Mouse (Mus musculus) CH12.LX (cell line): ENCODE measurements around the gene Gypa. TPM values are rescaled to one million over a fixed set of nuclear protein-coding genes. Genes with fewer than 3 reads are reported as not detected.

ENCODE experiments used
- DNase-seq: peaks from one replicate; pipeline ENCODE4 v3.0.0-alpha.2; 2013; ENCODE audit errors: extremely low read depth
- H3K27ac ChIP-seq: 2 replicates; pipeline ENCODE4 v1.5.1; 2012; ENCODE audit warnings: low read depth, mild to moderate bottlenecking, control low read depth, moderate library complexity; ENCODE audit not compliant: insufficient read depth
- H3K27me3 ChIP-seq: replicated peaks from 2 replicates; pipeline ENCODE3; 2012; ENCODE audit warnings: inconsistent platforms
- H3K36me3 ChIP-seq, 2 experiments: replicated peaks in 1 of 2; 2 replicates each; pipeline versions ENCODE3 to v1.6.1; 2012; ENCODE audit warnings: inconsistent platforms in 1 of 2, low read length in 1 of 2, mild to moderate bottlenecking in 1 of 2, mixed read lengths in 1 of 2, moderate library complexity in 1 of 2; ENCODE audit not compliant: control insufficient read depth in 1 of 2, insufficient read depth in 1 of 2
- H3K4me1 ChIP-seq, 2 experiments: 2 replicates each; pipeline ENCODE4 v1.6.1; 2012; ENCODE audit warnings: inconsistent platforms in 1 of 2, moderate library complexity in 1 of 2; ENCODE audit not compliant: insufficient read depth in 2 of 2, control insufficient read depth in 1 of 2
- H3K4me2 ChIP-seq: 2 replicates; pipeline ENCODE4 v1.6.1; 2012; ENCODE audit warnings: low read depth, mild to moderate bottlenecking, control low read depth; ENCODE audit not compliant: poor library complexity, insufficient read depth, severe bottlenecking
- H3K4me3 ChIP-seq, 3 experiments: fragments of 150-350 bp in 1 of 3; sonication (generic) in 1 of 3; replicated peaks in 1 of 3; 2 replicates each; pipeline versions ENCODE3 to v1.5.1; 2011 to 2012; ENCODE audit warnings: low read depth in 2 of 3, low read length in 2 of 3, mild to moderate bottlenecking in 2 of 3, moderate library complexity in 2 of 3, control low read depth in 1 of 3, improper control_type of control experiment in 1 of 3, inconsistent platforms in 1 of 3, mixed read lengths in 1 of 3; ENCODE audit not compliant: poor library complexity in 1 of 3
- H3K79me2 ChIP-seq: replicated peaks from 2 replicates; pipeline ENCODE4 v1.6.1; 2012; ENCODE audit warnings: mild to moderate bottlenecking, moderate library complexity; ENCODE audit not compliant: control insufficient read depth, poor library complexity, insufficient read depth, severe bottlenecking; ENCODE audit errors: extremely low read depth
- H3K9ac ChIP-seq: 2 replicates; pipeline ENCODE4 v1.6.1; 2012; ENCODE audit warnings: low read depth, mild to moderate bottlenecking, control low read depth, moderate library complexity; ENCODE audit not compliant: insufficient read depth
- H3K9me3 ChIP-seq: replicated peaks from 2 replicates; pipeline ENCODE3; 2012; ENCODE audit warnings: low read length, inconsistent platforms, mixed read lengths
- BHLHE40 ChIP-seq: IDR thresholded peaks from 2 replicates; pipeline ENCODE4 v1.6.1; 2011; ENCODE audit warnings: mild to moderate bottlenecking, low read depth, low read length, improper control_type of control experiment
- CHD1 ChIP-seq: IDR thresholded peaks from 2 replicates; pipeline ENCODE4 v1.6.1; 2012; ENCODE audit warnings: low read depth, low read length, improper control_type of control experiment, inconsistent platforms
- CTCF ChIP-seq, 2 experiments: IDR thresholded peaks in 1 of 2; conservative IDR thresholded peaks in 1 of 2; 2 replicates each; pipeline ENCODE4 v1.5.1; 2011 to 2012; ENCODE audit warnings: low read depth in 2 of 2, low read length in 2 of 2, improper control_type of control experiment in 1 of 2, inconsistent platforms in 1 of 2, mild to moderate bottlenecking in 1 of 2, moderate library complexity in 1 of 2
- EP300 ChIP-seq: IDR thresholded peaks from 2 replicates; pipeline ENCODE4 v1.6.1; 2011; ENCODE audit warnings: low read length, improper control_type of control experiment
- ETS1 ChIP-seq: conservative IDR thresholded peaks from 2 replicates; pipeline ENCODE4 v1.6.1; 2012; ENCODE audit warnings: low read depth, mild to moderate bottlenecking, inconsistent platforms, low read length, improper control_type of control experiment, moderate library complexity
- GABPA ChIP-seq: IDR thresholded peaks from 2 replicates; pipeline ENCODE4 v1.6.1; 2012; ENCODE audit warnings: low read depth, low read length, improper control_type of control experiment, inconsistent platforms; ENCODE audit not compliant: insufficient replicate concordance
- HCFC1 ChIP-seq: IDR thresholded peaks from 2 replicates; pipeline ENCODE4 v1.6.1; 2012; ENCODE audit warnings: low read depth, mild to moderate bottlenecking, inconsistent platforms, low read length, improper control_type of control experiment
- JUND ChIP-seq: conservative IDR thresholded peaks from 2 replicates; pipeline ENCODE4 v1.6.1; 2011; ENCODE audit warnings: low read depth, low read length, improper control_type of control experiment
- KAT2A ChIP-seq: IDR thresholded peaks from 2 replicates; pipeline ENCODE4 v1.6.1; 2012; ENCODE audit warnings: low read length, improper control_type of control experiment, inconsistent platforms; ENCODE audit not compliant: insufficient replicate concordance
- MAZ ChIP-seq: IDR thresholded peaks from 2 replicates; pipeline ENCODE4 v1.6.1; 2012; ENCODE audit warnings: low read depth, mild to moderate bottlenecking, inconsistent platforms, low read length, improper control_type of control experiment, moderate library complexity
- NELFE ChIP-seq: IDR thresholded peaks from 2 replicates; pipeline ENCODE4 v1.6.1; 2011; ENCODE audit warnings: low read depth, low read length, improper control_type of control experiment
- PAX5 ChIP-seq: IDR thresholded peaks from 2 replicates; pipeline ENCODE4 v1.6.1; 2012; ENCODE audit warnings: low read length, inconsistent platforms, mixed read lengths
- RAD21 ChIP-seq: IDR thresholded peaks from 2 replicates; pipeline ENCODE4 v1.6.1; 2011; ENCODE audit warnings: low read depth, mild to moderate bottlenecking, low read length, improper control_type of control experiment, moderate library complexity
- SMC3 ChIP-seq: IDR thresholded peaks from 2 replicates; pipeline ENCODE4 v1.6.1; 2011; ENCODE audit warnings: low read depth, low read length, improper control_type of control experiment
- TBP ChIP-seq: conservative IDR thresholded peaks from 2 replicates; pipeline ENCODE4 v1.6.1; 2011; ENCODE audit warnings: low read depth, low read length, improper control_type of control experiment
- UBTF ChIP-seq: IDR thresholded peaks from 2 replicates; pipeline ENCODE4 v1.6.1; 2012; ENCODE audit warnings: low read depth, mild to moderate bottlenecking, inconsistent platforms, low read length, improper control_type of control experiment, moderate library complexity
- USF1 ChIP-seq: IDR thresholded peaks from 2 replicates; pipeline ENCODE4 v1.6.1; 2014; ENCODE audit warnings: low read depth, mild to moderate bottlenecking, inconsistent platforms, low read length, improper control_type of control experiment
- ZC3H11A ChIP-seq: IDR thresholded peaks from 2 replicates; pipeline ENCODE4 v1.6.1; 2012; ENCODE audit warnings: low read depth, mild to moderate bottlenecking, inconsistent platforms, low read length, improper control_type of control experiment
- ZKSCAN1 ChIP-seq: IDR thresholded peaks from 2 replicates; pipeline ENCODE4 v1.6.1; 2012; ENCODE audit warnings: low read depth, inconsistent platforms, low read length, improper control_type of control experiment, borderline replicate concordance
- ZNF384 ChIP-seq: IDR thresholded peaks from 2 replicates; pipeline ENCODE4 v1.6.1; 2012; ENCODE audit warnings: low read depth, low read length, improper control_type of control experiment, inconsistent platforms
- dilution Hi-C: fragments of 300-500 bp; cut with MboI; formaldehyde crosslinking; loops from 2 replicates; pipeline ENCODE4 v1.14.3; 2020; ENCODE audit warnings: low sequenced_read_pairs; ENCODE audit not compliant: extremely low pct_unique_long_range_greater_than_20kb, extremely low pct_ligation_motif_present
- in situ Hi-C: fragments of 300-500 bp; cut with MboI; formaldehyde crosslinking; loops from 3 replicates; pipeline ENCODE4 v1.14.3; 2019; ENCODE audit warnings: low sequenced_read_pairs, low pct_ligation_motif_present, low pct_unique_long_range_greater_than_20kb, mixed read lengths
- polyA plus RNA-seq: library from polyadenylated mRNA; unstranded; fragments of >175 nt; gene quantifications from 2 replicates; pipeline ENCODE4 v1.2.1, GENCODE M21; 2012; ENCODE audit warnings: low read depth; ENCODE audit not compliant: insufficient read length
- total RNA-seq, 2 experiments: library from RNA; depleted of rRNA; stranded (reverse); fragments of 300-350 nt in 1 of 2; fragments of >200 nt in 1 of 2; gene quantifications; 2 replicates each; pipeline ENCODE4 v1.2.3; 2012 to 2014

Gene Gypa
- total and polyA plus RNA-seq, 3 experiments = not detected

GRCm38 (mm10) chr8:80482822-80483774 is 10.5 kb upstream of the Gypa start:
- Histone ChIP-seq H3K27me3 (no peaks in the 10 kb centered on the region), H3K4me2 (no peak overlapping the region), H3K9me3 (no peaks in the 10 kb centered on the region), H3K36me3 (no peaks in the 10 kb centered on the region)
- dilution Hi-C loops (no loop called here), in situ Hi-C loops (loop anchor here (10.0 to 25.0 kb wide), 4 partner anchors 202 to 896 kb away; no protein-coding TSS in a partner anchor)
- peak; percentile 78 for TF ChIP-seq RAD21
- no peak for TF ChIP-seq TBP
- peak; percentile 49 for TF ChIP-seq SMC3
- TF ChIP-seq JUND = 0 out of 2 replicates have a peak, but pooled peaks have one; percentile 14
- TF ChIP-seq CTCF (conservative IDR thresholded peaks at IDR 0.05 in 1 of 2, IDR thresholded peaks at IDR 0.05 in 1 of 2; ENCODE audit: low read depth in 2 of 2, low read length in 2 of 2) = peak in 1 of 2 experiments; percentile 68; a peak in 2 of 4 replicates
- TF ChIP-seq, all 38 proteins: peak for 4
- DNase-seq = peak; percentile 27
- H3K4me3 ChIP-seq = no peak overlapping the region
- no peaks in the 10 kb centered on the region for H3K79me2 ChIP-seq
- no peak overlapping the region for H3K9ac ChIP-seq
- H3K27ac ChIP-seq = no peak overlapping the region
- H3K4me1 ChIP-seq = no peaks in the 10 kb centered on the region

- dilution Hi-C loops (no loop called here), in situ Hi-C loops (loop anchor here (25.0 kb wide), 2 partner anchors 496 to 904 kb away; no protein-coding TSS in a partner anchor)
- H3K4me1 ChIP-seq = peaks cover 0 to 11% of the 10 kb centered on the region in 2 experiments; a peak in 2 of 4 replicates
- H3K4me2 ChIP-seq = no peak overlapping the region
- H3K9ac ChIP-seq = no peak overlapping the region
- H3K9me3 ChIP-seq = no peaks in the 10 kb centered on the region
- no peak overlapping the region for H3K27ac ChIP-seq
- no peak for DNase-seq
- no peaks in the 10 kb centered on the region for H3K36me3 ChIP-seq
- H3K27me3 ChIP-seq = no peaks in the 10 kb centered on the region
- TF ChIP-seq CTCF (conservative IDR thresholded peaks at IDR 0.05 in 1 of 2, IDR thresholded peaks at IDR 0.05 in 1 of 2; ENCODE audit: low read depth in 2 of 2, low read length in 2 of 2) = peak in 1 of 2 experiments; percentile 40; a peak in 2 of 4 replicates
- no peak for TF ChIP-seq TBP
- no peak for TF ChIP-seq KAT2A
- no peak overlapping the region for H3K4me3 ChIP-seq
- no peaks in the 10 kb centered on the region for H3K79me2 ChIP-seq
These were observed 2.0 kb upstream of the Gypa start for GRCm38 (mm10) chr8:80491562-80491961.

GRCm38 (mm10) chr8:80492987-80493441 is 567 bp upstream of the Gypa start:
- DNase-seq = peak; percentile 75
- H3K27ac ChIP-seq = no peak overlapping the region
- H3K27me3 ChIP-seq = no peaks in the 10 kb centered on the region
- H3K9me3 ChIP-seq = no peaks in the 10 kb centered on the region
- H3K4me1 ChIP-seq = peaks cover 0 to 11% of the 10 kb centered on the region in 2 experiments; a peak in 2 of 4 replicates
- H3K4me2 ChIP-seq = peak overlapping the region; percentile 100
- H3K79me2 ChIP-seq = no peaks in the 10 kb centered on the region
- dilution Hi-C loops = no loop called here
- peak overlapping the region; percentile 58; the same call in 1 of the 2 replicates for H3K9ac ChIP-seq
- H3K4me3 ChIP-seq = peak overlapping the region; percentile 40 to 52 (median 46)
- no peaks in the 10 kb centered on the region for H3K36me3 ChIP-seq
- in situ Hi-C loops = loop anchor here (25.0 kb wide), 2 partner anchors 494 to 906 kb away; no protein-coding TSS in a partner anchor
- TF ChIP-seq USF1 = no peak
- no peak for TF ChIP-seq HCFC1
- TF ChIP-seq PAX5 = no peak
- TF ChIP-seq UBTF = no peak
- peak; percentile 65 for TF ChIP-seq SMC3
- peak; percentile 64 to 80 for TF ChIP-seq CTCF (conservative IDR thresholded peaks at IDR 0.05 in 1 of 2, IDR thresholded peaks at IDR 0.05 in 1 of 2; ENCODE audit: low read depth in 2 of 2, low read length in 2 of 2)
- TF ChIP-seq ZC3H11A = peak; percentile 22; the same call in 1 of the 2 replicates
- TF ChIP-seq CHD1 = no peak
- no peak for TF ChIP-seq BHLHE40
- no peak for TF ChIP-seq ZKSCAN1
- peak; percentile 77 for TF ChIP-seq RAD21
- no peak for TF ChIP-seq GABPA
- no peak for TF ChIP-seq EP300
- no peak for TF ChIP-seq MAZ
- TF ChIP-seq TBP = no peak
- no peak for TF ChIP-seq ZNF384
- TF ChIP-seq ETS1 = no peak
- no peak for TF ChIP-seq NELFE
